Mouse (Mus musculus) urinary bladder, postnatal 36 days (tissue): ENCODE data around the gene Cabs1.

Experiments
- DNase-seq, 2 experiments: peaks; one replicate each; pipeline ENCODE4 v3.0.0; 2022; ENCODE audit warnings: low spot score in 2 of 2, mixed read lengths in 1 of 2

Gene Cabs1

GRCm38 (mm10) chr5:87979139-87979538 is at the start of gene Cabs1:
Cabs1 (plus strand) TSS chr5:87979439.
- no peak for DNase-seq

DNA sequence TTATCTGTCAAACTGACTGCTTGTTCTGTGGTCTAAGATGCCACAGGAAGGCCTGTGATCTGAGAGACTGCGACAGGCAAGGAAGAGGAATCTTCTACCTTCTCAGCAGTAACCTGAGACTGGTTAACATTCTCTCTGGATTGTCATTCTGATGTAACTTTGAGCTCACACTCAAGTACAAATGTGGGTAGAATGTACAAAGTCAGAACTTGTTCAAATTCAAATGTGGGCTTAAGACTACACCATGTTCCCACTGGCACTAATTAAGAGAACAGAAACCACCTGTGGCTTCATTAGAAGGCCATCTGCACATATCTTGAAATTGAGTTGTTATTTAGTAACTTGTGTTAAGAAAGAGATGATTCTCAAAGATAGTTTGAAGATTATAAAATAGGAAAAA is 47.6 kb upstream of the Cabs1 start:
- no peak for DNase-seq

GRCm38 (mm10) chr5:87940752-87941151 is 38.5 kb upstream of the Cabs1 start:
- DNase-seq: no peak

DNA sequence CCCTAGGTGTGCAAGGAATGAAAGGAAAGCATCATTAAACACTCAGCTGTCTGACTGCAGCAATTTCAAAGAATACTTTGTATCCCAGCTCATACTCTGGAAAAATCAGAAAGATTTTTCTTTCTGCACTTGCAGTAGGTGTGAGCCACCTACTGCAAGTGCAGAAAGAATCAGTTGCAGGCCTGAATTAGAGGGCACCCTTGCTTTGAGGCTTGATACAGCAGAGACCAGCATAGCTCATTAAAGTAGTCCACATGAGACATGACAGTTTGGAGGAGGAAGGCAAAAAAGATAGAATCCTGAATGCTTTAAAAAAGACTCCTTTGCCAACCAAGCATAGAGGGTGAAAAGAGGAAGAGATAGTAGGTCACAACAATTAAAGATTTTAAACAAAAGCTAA is 36.7 kb upstream of the Cabs1 start:
- DNase-seq: no peak

DNA sequence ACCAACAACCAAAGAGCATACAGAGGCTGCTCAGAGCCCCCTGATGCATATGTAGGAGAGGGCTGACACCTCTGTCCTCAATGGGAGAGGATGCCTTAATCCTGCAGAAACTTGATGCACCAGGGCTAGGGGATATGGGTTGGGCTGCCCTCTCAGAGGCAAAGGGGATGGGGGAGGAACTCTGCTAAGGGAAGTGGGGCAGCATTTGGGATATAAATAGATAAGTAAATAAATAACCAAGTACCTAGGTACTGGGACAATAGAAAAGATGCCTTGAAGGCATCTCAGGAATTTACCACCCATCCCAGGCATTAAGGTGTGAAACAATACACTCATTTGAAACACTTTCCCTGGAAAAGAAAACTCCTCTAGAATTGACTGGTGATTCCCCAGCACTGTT is 27.4 kb upstream of the Cabs1 start:
- no peak for DNase-seq

DNA sequence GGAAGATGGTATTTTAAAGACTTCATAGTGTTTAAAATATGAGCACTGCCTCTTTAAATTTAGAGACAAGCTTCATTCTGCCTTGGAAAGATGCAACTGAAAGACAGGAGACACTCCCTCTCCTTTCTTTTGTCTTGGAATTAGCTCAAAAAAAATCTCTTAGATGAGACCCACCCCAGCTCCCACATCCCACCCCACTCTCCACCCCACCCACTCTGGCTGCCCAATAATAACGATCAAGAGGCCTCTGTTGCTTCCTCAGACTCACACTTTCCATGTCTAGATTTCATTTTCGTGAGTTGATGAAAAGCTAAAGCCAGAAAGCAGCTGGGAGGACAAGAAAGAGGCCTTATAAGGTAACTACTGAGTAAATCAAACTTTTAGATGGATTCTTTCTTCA is 10.0 kb upstream of the Cabs1 start, which contains the start of the genes 2310003L06Rik and Gm28434:
Gene 2310003L06Rik, plus strand, starts transcription at position 259 of the 400 bp plus-strand sequence.
Gene Gm28434, plus strand, starts transcription at position 317 of the 400 bp plus-strand sequence.
- no peak for DNase-seq

GRCm38 (mm10) chr5:87982468-87983214 is 3.4 kb downstream of the Cabs1 start:
- DNase-seq: no peak

GRCm38 (mm10) chr5:88002249-88002648 is 23.0 kb downstream of the Cabs1 start, which contains the start of gene Smr3a:
Smr3a (plus strand) TSS chr5:88002549.
- DNase-seq: no peak

- no peak for DNase-seq
These were observed 26.0 kb downstream of the Cabs1 start for GRCm38 (mm10) chr5:88005241-88005640.
